Mouse (Mus musculus): ENCODE results near the gene F8. TPM values are rescaled to one million over a fixed set of nuclear protein-coding genes. Genes with fewer than 3 reads are reported as not detected.

The F8 gene
- 2.1 and 4.4 TPM in 2 replicates for polyA plus RNA-seq (2015; fragmentation: Nextera tagmentation; extraction: Ambion mirVana)

GRCm38 (mm10) chrX:75382195-75382771 lies at the start of gene F8, which contains the start of gene Fundc2:
F8 (minus strand) TSS chrX:75382615.
Fundc2 (plus strand) TSS chrX:75382399.

GRCm38 (mm10) chrX:75415936-75416785 lies 33.7 kb upstream of the F8 start, which contains the start of the genes Cmc4, Mtcp1 and Brcc3:
Cmc4 (minus strand) TSS chrX:75416584.
Mtcp1 (minus strand) TSS chrX:75416588.
Brcc3 (plus strand) TSS chrX:75416628.

GRCm38 (mm10) chrX:75163670-75164069 lies 218.7 kb downstream of the F8 start, which contains the start of gene Smim9:
Smim9 (minus strand) TSS chrX:75163770.

GRCm38 (mm10) chrX:75130467-75131160 lies 251.8 kb downstream of the F8 start, which contains the start of gene Mpp1:
Mpp1 (minus strand) TSS chrX:75131016.

Other genes with a start within 250 kb of the F8 start
- not detected in 2 replicates for gene Smim9, start 218.8 kb downstream of the F8 start, polyA plus RNA-seq (2015; fragmentation: Nextera tagmentation; extraction: Ambion mirVana)
- gene Fundc2, start 216 bp downstream of the F8 start, polyA plus RNA-seq (2015; fragmentation: Nextera tagmentation; extraction: Ambion mirVana), result 63.0 and 63.9 TPM in 2 replicates
- 28.6 and 35.1 TPM in 2 replicates for gene Cmc4, start 34.0 kb upstream of the F8 start, polyA plus RNA-seq (2015; fragmentation: Nextera tagmentation; extraction: Ambion mirVana)
- 2.6 and 4.7 TPM in 2 replicates for gene Mtcp1, start 34.0 kb upstream of the F8 start, polyA plus RNA-seq (2015; fragmentation: Nextera tagmentation; extraction: Ambion mirVana)
- 52.7 and 64.6 TPM in 2 replicates for gene Brcc3, start 34.0 kb upstream of the F8 start, polyA plus RNA-seq (2015; fragmentation: Nextera tagmentation; extraction: Ambion mirVana)
- gene Vbp1, start 131.7 kb upstream of the F8 start, polyA plus RNA-seq (2015; fragmentation: Nextera tagmentation; extraction: Ambion mirVana), result 153 and 154 TPM in 2 replicates
- 2.7 and 5.7 TPM in 2 replicates for gene Rab39b, start 195.6 kb upstream of the F8 start, polyA plus RNA-seq (2015; fragmentation: Nextera tagmentation; extraction: Ambion mirVana)